Mouse (Mus musculus): ENCODE measurements around the gene Cxcl5. TPM values are rescaled to one million over a fixed set of nuclear protein-coding genes. Genes with fewer than 3 reads are reported as not detected.
A peak's percentile ranks its signal among the peaks of the same experiment; 100 is the strongest.

Gene Cxcl5
- polyA plus RNA-seq (2014; fragmentation: Nextera tagmentation; extraction: Ambion mirVana) = 0.51 and 0.53 TPM in 2 replicates

DNA sequence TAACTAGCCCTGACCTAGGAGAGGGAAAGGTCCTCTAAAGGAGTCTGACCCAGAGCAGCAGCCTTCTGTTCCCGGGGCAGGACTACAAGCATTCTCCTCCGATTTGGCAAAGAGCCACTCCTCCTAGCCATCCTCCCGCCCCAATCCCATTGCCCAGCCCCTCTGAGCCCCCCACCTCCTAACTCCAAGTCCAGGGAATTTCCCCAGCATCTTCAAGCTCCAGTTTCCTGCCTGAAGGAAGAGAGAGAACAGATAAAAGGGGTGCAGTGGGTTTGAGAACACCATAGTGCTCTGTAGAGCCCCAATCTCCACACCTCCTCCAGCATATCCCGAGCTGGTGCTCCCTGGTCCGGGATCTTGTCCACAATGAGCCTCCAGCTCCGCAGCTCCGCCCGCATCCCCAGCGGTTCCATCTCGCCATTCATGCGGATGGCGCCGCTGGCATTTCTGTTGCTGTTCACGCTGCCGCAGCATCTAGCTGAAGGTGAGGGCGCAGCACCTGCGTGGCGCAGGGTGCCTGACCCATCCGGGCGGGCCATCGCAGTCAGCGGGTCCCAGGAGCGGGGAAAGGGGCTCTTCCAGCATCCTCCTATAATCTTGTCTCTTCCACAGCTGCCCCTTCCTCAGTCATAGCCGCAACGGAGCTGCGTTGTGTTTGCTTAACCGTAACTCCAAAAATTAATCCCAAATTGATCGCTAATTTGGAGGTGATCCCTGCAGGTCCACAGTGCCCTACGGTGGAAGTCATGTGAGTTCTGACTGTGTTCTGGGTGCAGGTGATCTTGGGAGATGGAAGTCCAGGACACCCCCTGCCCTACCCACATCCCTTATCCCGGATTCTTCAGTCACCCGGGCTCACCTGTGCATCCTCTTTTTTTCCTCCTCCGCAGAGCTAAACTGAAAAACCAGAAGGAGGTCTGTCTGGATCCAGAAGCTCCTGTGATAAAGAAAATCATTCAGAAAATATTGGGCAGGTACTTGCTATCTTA, at the start of gene Cxcl5:
Gene Cxcl5 (plus strand): TSS at position 284 of the 989 bp plus-strand sequence.
- Histone ChIP-seq H3K27me3 (ENCODE audit: control insufficient read depth, insufficient read depth, low read length) (peaks cover 13% of the 10 kb centered on the region), H3K27ac (ENCODE audit: low read depth, low read length) (no peak within 1 kb of the TSS), H3K4me3 (ENCODE audit: low read depth, low read length) (peak within 1 kb of the TSS; percentile 35), H3K36me3 (ENCODE audit: control insufficient read depth, insufficient read depth, low read length) (no peaks in the 10 kb centered on the region), H3K9ac (ENCODE audit: low read depth, low read length) (no peak within 1 kb of the TSS; the same call in 1 of the 2 replicates), H3K4me2 (peak within 1 kb of the TSS; percentile 65), H3K9me3 (replicated peaks; ENCODE audit: control insufficient read depth, low read length) (no peaks in the 10 kb centered on the region), H3K4me1 (ENCODE audit: control insufficient read depth, insufficient read depth, low read length) (0 out of 2 replicates have a peak, but pooled peaks cover 8% of the 10 kb centered on the region)
- WGBS (ENCODE audit: insufficient replicate concordance) = 6% methylated on average over 32 of the region's 32 CpGs
- no peak for ATAC-seq (replicated peaks; ENCODE audit: insufficient number of reproducible peaks, low FRiP score, low TSS enrichment)

DNA sequence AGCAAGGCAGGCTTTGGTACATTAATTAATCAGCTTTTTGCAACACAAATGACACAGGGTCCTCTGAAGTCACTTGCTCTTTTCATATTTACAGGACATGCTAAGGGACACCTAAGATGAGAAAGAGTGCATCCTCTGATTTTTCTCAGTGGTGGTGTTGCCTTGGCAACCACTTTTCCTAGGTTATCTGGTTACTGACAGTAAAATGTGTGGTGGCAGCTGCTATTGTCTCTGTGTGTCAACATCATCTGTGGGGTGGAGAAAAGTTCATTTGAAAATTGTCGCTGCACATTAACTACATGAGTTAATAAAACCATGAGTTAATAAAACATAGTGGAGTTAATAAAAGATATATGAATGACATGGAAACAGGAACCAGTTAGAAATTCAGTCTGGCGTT, 47.8 kb upstream of the Cxcl5 start:
- WGBS (ENCODE audit: insufficient replicate concordance) = 77% methylated on average over 2 of the region's 2 CpGs
- ATAC-seq (replicated peaks; ENCODE audit: insufficient number of reproducible peaks, low FRiP score, low TSS enrichment) = no peak
- H3K9me3 ChIP-seq (replicated peaks; ENCODE audit: control insufficient read depth, low read length) = no peaks in the 10 kb centered on the region

DNA sequence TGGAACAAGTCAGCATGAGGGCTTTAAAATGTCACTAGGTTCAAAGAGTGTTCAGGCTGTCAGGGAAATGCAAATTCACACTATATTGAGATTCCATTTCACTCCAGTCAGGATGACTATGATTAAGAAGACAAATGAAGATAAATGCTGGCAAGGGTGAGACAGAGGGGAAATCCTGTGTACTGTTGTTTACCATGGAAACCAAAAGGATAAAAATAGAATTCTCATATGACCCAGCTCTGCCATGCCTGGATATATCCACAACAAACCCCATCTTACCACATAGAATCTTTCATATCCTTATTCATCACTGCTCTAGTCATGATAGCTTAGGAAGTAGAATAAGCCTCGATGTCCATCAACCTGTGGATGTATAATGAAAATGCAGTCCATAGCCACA, 41.2 kb upstream of the Cxcl5 start:
- WGBS (ENCODE audit: insufficient replicate concordance) = 83% methylated on average over 1 of the region's 1 CpGs
- H3K27me3 ChIP-seq (ENCODE audit: control insufficient read depth, insufficient read depth, low read length) = no peaks in the 10 kb centered on the region
- no peak overlapping the region for H3K9ac ChIP-seq (ENCODE audit: low read depth, low read length)
- H3K4me2 ChIP-seq = no peak overlapping the region
- H3K4me1 ChIP-seq (ENCODE audit: control insufficient read depth, insufficient read depth, low read length) = no peaks in the 10 kb centered on the region
- no peak for ATAC-seq (replicated peaks; ENCODE audit: insufficient number of reproducible peaks, low FRiP score, low TSS enrichment)
- no peak overlapping the region for H3K27ac ChIP-seq (ENCODE audit: low read depth, low read length)
- no peaks in the 10 kb centered on the region for H3K36me3 ChIP-seq (ENCODE audit: control insufficient read depth, insufficient read depth, low read length)
- no peaks in the 10 kb centered on the region for H3K9me3 ChIP-seq (replicated peaks; ENCODE audit: control insufficient read depth, low read length)
- no peak overlapping the region for H3K4me3 ChIP-seq (ENCODE audit: low read depth, low read length)

More for the DNA sequence above, 47.8 kb upstream of the Cxcl5 start:
- H3K27ac ChIP-seq (ENCODE audit: low read depth, low read length) = no peak overlapping the region
- H3K4me2 ChIP-seq = no peak overlapping the region
- H3K4me3 ChIP-seq (ENCODE audit: low read depth, low read length) = no peak overlapping the region
- H3K4me1 ChIP-seq (ENCODE audit: control insufficient read depth, insufficient read depth, low read length) = no peaks in the 10 kb centered on the region
- H3K27me3 ChIP-seq (ENCODE audit: control insufficient read depth, insufficient read depth, low read length) = no peaks in the 10 kb centered on the region
- no peaks in the 10 kb centered on the region for H3K36me3 ChIP-seq (ENCODE audit: control insufficient read depth, insufficient read depth, low read length)
- H3K9ac ChIP-seq (ENCODE audit: low read depth, low read length) = no peak overlapping the region

DNA sequence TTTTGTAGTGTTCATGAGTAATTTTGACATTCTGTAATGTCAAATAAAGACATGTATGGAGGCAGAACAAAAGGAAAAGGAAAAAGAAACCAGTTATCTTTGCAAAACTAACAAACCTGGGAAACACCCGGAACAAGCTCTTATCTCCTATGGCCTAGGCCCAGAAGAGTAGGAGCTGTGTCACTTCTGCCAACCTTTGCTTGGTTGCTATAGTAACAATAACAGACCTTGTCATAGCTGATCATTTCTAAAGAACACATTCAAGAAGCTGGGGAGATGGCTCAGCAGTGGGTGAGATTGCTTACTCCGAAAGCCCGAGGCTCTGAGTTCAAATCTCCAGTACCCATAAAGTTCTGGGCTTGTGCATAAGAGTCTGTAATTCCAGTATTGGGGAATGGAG, 36.5 kb upstream of the Cxcl5 start:
- Histone ChIP-seq H3K4me2 (no peak overlapping the region), H3K27ac (ENCODE audit: low read depth, low read length) (no peak overlapping the region), H3K36me3 (ENCODE audit: control insufficient read depth, insufficient read depth, low read length) (no peaks in the 10 kb centered on the region), H3K4me1 (ENCODE audit: control insufficient read depth, insufficient read depth, low read length) (no peaks in the 10 kb centered on the region), H3K9me3 (replicated peaks; ENCODE audit: control insufficient read depth, low read length) (no peaks in the 10 kb centered on the region), H3K9ac (ENCODE audit: low read depth, low read length) (no peak overlapping the region), H3K4me3 (ENCODE audit: low read depth, low read length) (no peak overlapping the region), H3K27me3 (ENCODE audit: control insufficient read depth, insufficient read depth, low read length) (no peaks in the 10 kb centered on the region)
- 81% methylated on average over 3 of the region's 3 CpGs for WGBS (ENCODE audit: insufficient replicate concordance)
- no peak for ATAC-seq (replicated peaks; ENCODE audit: insufficient number of reproducible peaks, low FRiP score, low TSS enrichment)

- no peak overlapping the region for H3K9ac ChIP-seq (ENCODE audit: low read depth, low read length)
- ATAC-seq (replicated peaks; ENCODE audit: insufficient number of reproducible peaks, low FRiP score, low TSS enrichment) = no peak
- H3K9me3 ChIP-seq (replicated peaks; ENCODE audit: control insufficient read depth, low read length) = no peaks in the 10 kb centered on the region
- H3K4me1 ChIP-seq (ENCODE audit: control insufficient read depth, insufficient read depth, low read length) = no peaks in the 10 kb centered on the region
- WGBS (ENCODE audit: insufficient replicate concordance) = 78% methylated on average over 3 of the region's 3 CpGs
- no peaks in the 10 kb centered on the region for H3K27me3 ChIP-seq (ENCODE audit: control insufficient read depth, insufficient read depth, low read length)
- no peak overlapping the region for H3K4me2 ChIP-seq
- no peak overlapping the region for H3K27ac ChIP-seq (ENCODE audit: low read depth, low read length)
- no peaks in the 10 kb centered on the region for H3K36me3 ChIP-seq (ENCODE audit: control insufficient read depth, insufficient read depth, low read length)
- no peak overlapping the region for H3K4me3 ChIP-seq (ENCODE audit: low read depth, low read length)
These were observed 30.9 kb upstream of the Cxcl5 start for GRCm38 (mm10) chr5:90728254-90728653.

DNA sequence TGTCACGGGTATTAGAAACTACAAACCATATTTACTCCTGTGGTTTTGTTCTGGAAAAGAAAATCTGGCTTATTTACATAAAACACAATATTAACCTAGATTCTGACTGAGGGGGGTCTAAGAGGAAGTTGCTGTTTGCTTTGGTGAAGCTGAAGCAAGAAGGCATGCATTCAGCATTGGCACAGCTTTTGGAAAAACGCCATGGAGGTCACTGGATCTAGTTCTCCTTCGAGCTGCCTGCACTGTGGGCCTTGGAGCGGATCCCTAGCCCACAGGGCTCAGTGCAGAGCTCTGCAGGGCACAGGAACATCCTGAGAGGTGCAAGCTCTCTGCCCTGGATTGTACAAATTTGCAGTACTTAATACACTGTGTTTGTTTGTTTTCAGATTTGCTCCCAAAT, 27.7 kb upstream of the Cxcl5 start:
- Histone ChIP-seq H3K9ac (ENCODE audit: low read depth, low read length) (no peak overlapping the region), H3K36me3 (ENCODE audit: control insufficient read depth, insufficient read depth, low read length) (no peaks in the 10 kb centered on the region), H3K27ac (ENCODE audit: low read depth, low read length) (no peak overlapping the region), H3K4me2 (no peak overlapping the region), H3K9me3 (replicated peaks; ENCODE audit: control insufficient read depth, low read length) (no peaks in the 10 kb centered on the region), H3K4me1 (ENCODE audit: control insufficient read depth, insufficient read depth, low read length) (no peaks in the 10 kb centered on the region), H3K27me3 (ENCODE audit: control insufficient read depth, insufficient read depth, low read length) (no peaks in the 10 kb centered on the region), H3K4me3 (ENCODE audit: low read depth, low read length) (no peak overlapping the region)
- no peak for ATAC-seq (replicated peaks; ENCODE audit: insufficient number of reproducible peaks, low FRiP score, low TSS enrichment)
- 74% methylated on average over 4 of the region's 4 CpGs for WGBS (ENCODE audit: insufficient replicate concordance)

DNA sequence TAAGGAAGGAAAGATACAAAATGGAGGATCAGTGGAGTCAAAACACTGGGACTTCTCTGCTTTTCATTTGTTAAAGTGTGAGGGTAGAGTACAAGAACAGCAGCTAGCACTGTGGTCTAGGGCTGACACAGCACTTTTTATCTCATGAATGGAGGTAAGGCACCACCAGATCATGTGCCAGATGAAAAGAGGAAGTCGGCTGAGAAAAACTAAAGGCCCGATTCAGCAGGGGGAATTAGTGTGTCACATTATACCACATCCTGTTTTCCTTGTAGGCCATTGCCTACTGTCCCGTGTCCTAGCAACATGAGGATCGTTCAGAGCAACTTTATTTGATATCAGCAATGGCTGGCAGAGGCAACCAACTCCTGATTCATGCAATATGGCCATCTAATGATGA, 17.1 kb upstream of the Cxcl5 start:
- no peak overlapping the region for H3K9ac ChIP-seq (ENCODE audit: low read depth, low read length)
- no peaks in the 10 kb centered on the region for H3K36me3 ChIP-seq (ENCODE audit: control insufficient read depth, insufficient read depth, low read length)
- no peak overlapping the region for H3K27ac ChIP-seq (ENCODE audit: low read depth, low read length)
- H3K4me2 ChIP-seq = no peak overlapping the region
- WGBS (ENCODE audit: insufficient replicate concordance) = 65% methylated on average over 4 of the region's 4 CpGs
- ATAC-seq (replicated peaks; ENCODE audit: insufficient number of reproducible peaks, low FRiP score, low TSS enrichment) = no peak
- no peaks in the 10 kb centered on the region for H3K9me3 ChIP-seq (replicated peaks; ENCODE audit: control insufficient read depth, low read length)
- no peak overlapping the region for H3K4me3 ChIP-seq (ENCODE audit: low read depth, low read length)
- no peaks in the 10 kb centered on the region for H3K4me1 ChIP-seq (ENCODE audit: control insufficient read depth, insufficient read depth, low read length)
- H3K27me3 ChIP-seq (ENCODE audit: control insufficient read depth, insufficient read depth, low read length) = no peaks in the 10 kb centered on the region

GRCm38 (mm10) chr5:90753934-90754333, 5.2 kb upstream of the Cxcl5 start:
- H3K4me2 ChIP-seq = no peak overlapping the region
- H3K27ac ChIP-seq (ENCODE audit: low read depth, low read length) = no peak overlapping the region
- 0 out of 2 replicates have a peak, but pooled peaks cover 5% of the 10 kb centered on the region for H3K4me1 ChIP-seq (ENCODE audit: control insufficient read depth, insufficient read depth, low read length)
- no peak overlapping the region for H3K9ac ChIP-seq (ENCODE audit: low read depth, low read length)
- 88% methylated on average over 1 of the region's 1 CpGs for WGBS (ENCODE audit: insufficient replicate concordance)
- H3K4me3 ChIP-seq (ENCODE audit: low read depth, low read length) = no peak overlapping the region
- ATAC-seq (replicated peaks; ENCODE audit: insufficient number of reproducible peaks, low FRiP score, low TSS enrichment) = no peak
- H3K9me3 ChIP-seq (replicated peaks; ENCODE audit: control insufficient read depth, low read length) = no peaks in the 10 kb centered on the region
- H3K36me3 ChIP-seq (ENCODE audit: control insufficient read depth, insufficient read depth, low read length) = no peaks in the 10 kb centered on the region
- 0 out of 2 replicates have a peak, but pooled peaks cover 4% of the 10 kb centered on the region for H3K27me3 ChIP-seq (ENCODE audit: control insufficient read depth, insufficient read depth, low read length)

Measured in heart, embryonic 11.5 days (tissue).